ENCODE assay signal across 9 mouse cellular contexts in genomic region chr17:36252250-36252876, GRCm38 (mm10). TPM values are rescaled to one million over a fixed set of nuclear protein-coding genes. Genes with fewer than 3 reads are reported as not detected.
DNase-seq lines count a peak whose midpoint lies in the region; ATAC-seq and TF ChIP-seq lines count a peak whose summit lies in the region.
"Had no signal": no experiment of that assay in that cellular context is flagged by ENCODE, and none has a peak within 500 bp of the region (broad histone marks: within the 10 kb centered on the region; RNA-seq: fewer than 3 reads in every experiment).

No protein-coding gene starts in this region.

- ATAC-seq in forebrain, embryonic 14.5 days, result no peak
- peak; percentile 29; the same call in 1 of the 2 replicates for ATAC-seq in stomach, embryonic 15.5 days (ENCODE audit: insufficient read depth, low FRiP score, low read depth)

- no peaks in the 10 kb centered on the region for H3K9me3 ChIP-seq in forebrain, embryonic 14.5 days (replicated peaks; ENCODE audit: control insufficient read depth, low read length)
- H3K9me3 ChIP-seq in stomach, embryonic 15.5 days, result no peaks in the 10 kb centered on the region

- H3K27me3 ChIP-seq in spleen, adult 2 months (ENCODE audit: control insufficient read depth, insufficient read depth, low read length), result peaks cover 2% of the 10 kb centered on the region; the same call in 1 of the 2 replicates
- H3K27me3 ChIP-seq in forebrain, embryonic 14.5 days (replicated peaks; ENCODE audit: control insufficient read depth, insufficient read depth, low read length), result peaks cover 12% of the 10 kb centered on the region; the same call in 1 of the 2 replicates
- H3K27me3 ChIP-seq in stomach, embryonic 15.5 days (replicated peaks), result peaks cover 18% of the 10 kb centered on the region

- H3K79me2 ChIP-seq in macrophage (ENCODE audit: inconsistent target), result peaks cover 10% of the 10 kb centered on the region; the same call in 1 of the 2 replicates

- 3% methylated on average over 25 of the region's 25 CpGs for WGBS in spleen, adult 2 months
- 20% methylated on average over 25 of the region's 25 CpGs for WGBS in forebrain, embryonic 14.5 days
- WGBS in macrophage (ENCODE audit: missing documents), result 5% methylated on average over 25 of the region's 25 CpGs
- WGBS in stomach, embryonic 15.5 days, result 7% methylated on average over 25 of the region's 25 CpGs

- no peaks in the 10 kb centered on the region; the same call in none of the 2 replicates for H3K36me3 ChIP-seq in spleen, adult 2 months (ENCODE audit: control insufficient read depth, insufficient read depth, low read length)
- H3K36me3 ChIP-seq in forebrain, embryonic 14.5 days (ENCODE audit: control insufficient read depth, insufficient read depth, low read length), result no peaks in the 10 kb centered on the region; the same call in 1 of the 2 replicates
- H3K36me3 ChIP-seq in macrophage (ENCODE audit: inconsistent target), result 0 out of 2 replicates have a peak, but pooled peaks cover 4% of the 10 kb centered on the region
- H3K36me3 ChIP-seq in stomach, embryonic 15.5 days, result no peaks in the 10 kb centered on the region

- TF ChIP-seq CTCF in spleen, adult 2 months (IDR thresholded peaks at IDR 0.05; ENCODE audit: extremely low read depth, insufficient read depth, insufficient read length, insufficient replicate concordance), result no peak

- H3K9ac ChIP-seq in forebrain, embryonic 14.5 days (ENCODE audit: low read length), result no peak overlapping the region
- H3K9ac ChIP-seq in stomach, embryonic 15.5 days, result no peak overlapping the region

- DNase-seq in spleen, adult 2 months (ENCODE audit: low read depth in 1 of 2, low spot score in 2 of 2), result peak; percentile 25 to 28
- no peak for DNase-seq in spleen, adult 12 weeks (ENCODE audit: low spot score)
- DNase-seq in forebrain, embryonic 14.5 days (ENCODE audit: low spot score), result no peak
- DNase-seq in kidney, postnatal 10 days, result peak; percentile 47
- DNase-seq in frontal cortex, postnatal 25 days (ENCODE audit: low spot score in 2 of 2), result no peak
- DNase-seq in layer of hippocampus, adult 9-11 months, result no peak

- peak overlapping the region; percentile 30; the same call in 1 of the 2 replicates for H3K4me2 ChIP-seq in forebrain, embryonic 14.5 days (ENCODE audit: low read length)
- peak overlapping the region; percentile 46 for H3K4me2 ChIP-seq in stomach, embryonic 15.5 days

- peaks cover 7% of the 10 kb centered on the region for H3K4me1 ChIP-seq in spleen, adult 2 months (ENCODE audit: control insufficient read depth, insufficient read depth, insufficient read length)
- no peaks in the 10 kb centered on the region for H3K4me1 ChIP-seq in forebrain, embryonic 14.5 days (ENCODE audit: control insufficient read depth, insufficient read depth, low read length)
- peaks cover 6% of the 10 kb centered on the region; the same call in 1 of the 2 replicates for H3K4me1 ChIP-seq in stomach, embryonic 15.5 days

- no peak overlapping the region for H3K27ac ChIP-seq in spleen, adult 2 months (ENCODE audit: insufficient read depth, low read length)
- H3K27ac ChIP-seq in forebrain, embryonic 14.5 days (ENCODE audit: low read depth, low read length), result no peak overlapping the region
- peak overlapping the region; percentile 73 for H3K27ac ChIP-seq in macrophage
- H3K27ac ChIP-seq in stomach, embryonic 15.5 days, result no peak overlapping the region

- no peak for TF ChIP-seq POLR2A in spleen, adult 2 months (IDR thresholded peaks at IDR 0.05; ENCODE audit: low read depth, low read length)

- peak overlapping the region; percentile 10; the same call in 1 of the 2 replicates for H3K4me3 ChIP-seq in spleen, adult 2 months (ENCODE audit: extremely low read depth, insufficient read depth, insufficient read length)
- H3K4me3 ChIP-seq in forebrain, embryonic 14.5 days (ENCODE audit: low read depth, low read length), result 0 out of 2 replicates have a peak overlapping the region, but pooled peaks have one; percentile 5
- H3K4me3 ChIP-seq in macrophage (ENCODE audit: inconsistent target), result peak overlapping the region; percentile 28
- H3K4me3 ChIP-seq in stomach, embryonic 15.5 days (replicated peaks), result peak overlapping the region; percentile 26

RNA-seq across cellular contexts. Expression of gene Rpp21, which starts 5.5 kb away (rescaled TPM):
- 59.9 and 79.2 TPM in 2 replicates for polyA plus RNA-seq in spleen, adult 2 months (2012; rRNA removed)
- polyA plus RNA-seq in forebrain, embryonic 14.5 days (2014; fragmentation: Nextera tagmentation; extraction: Ambion mirVana), result 103 and 128 TPM in 2 replicates
- total RNA-seq in macrophage (2018; cell fraction: chromatin; rRNA removed), result 10 to 100 TPM in 24 of 26 experiments, 1 to 10 TPM in 2; 7.8 to 67.7 (median 23.6) TPM
- 10 to 100 TPM; 19.1 to 41.4 (median 28.1) TPM for total RNA-seq in macrophage (2018; cell fraction: cytosol; rRNA removed)
- 10 to 100 TPM; 10.6 to 52.7 (median 33.4) TPM for total RNA-seq in macrophage (2018; cell fraction: nucleus; rRNA removed)
- polyA plus RNA-seq in macrophage (2018), result 14.2 to 42.9 TPM (median 31.7 TPM) in 3 replicates
- polyA plus RNA-seq in stomach, embryonic 15.5 days (2015; fragmentation: Nextera tagmentation; extraction: Ambion mirVana), result 116 and 124 TPM in 2 replicates

RNA-seq across cellular contexts. Expression of gene Trim39, which starts 19.7 kb away (rescaled TPM):
- polyA plus RNA-seq in spleen, adult 2 months (2012; rRNA removed), result 16.3 and 19.7 TPM in 2 replicates
- polyA plus RNA-seq in forebrain, embryonic 14.5 days (2014; fragmentation: Nextera tagmentation; extraction: Ambion mirVana), result 13.3 and 15.2 TPM in 2 replicates
- total RNA-seq in macrophage (2018; cell fraction: chromatin; rRNA removed), result 10 to 100 TPM; 16.8 to 47.5 (median 35.2) TPM
- total RNA-seq in macrophage (2018; cell fraction: cytosol; rRNA removed), result 1 to 10 TPM; 1.8 to 7.7 (median 5.8) TPM
- total RNA-seq in macrophage (2018; cell fraction: nucleus; rRNA removed), result 10 to 100 TPM; 17.3 to 43.8 (median 26.8) TPM
- polyA plus RNA-seq in macrophage (2018), result 5.5 to 8.2 TPM (median 7.4 TPM) in 3 replicates
- polyA plus RNA-seq in stomach, embryonic 15.5 days (2015; fragmentation: Nextera tagmentation; extraction: Ambion mirVana), result 16.4 and 17.3 TPM in 2 replicates

RNA-seq across cellular contexts. Expression of gene H2-M10.2, which starts 33.9 kb away (rescaled TPM):
- not detected in 2 replicates for polyA plus RNA-seq in spleen, adult 2 months (2012; rRNA removed)
- polyA plus RNA-seq in forebrain, embryonic 14.5 days (2014; fragmentation: Nextera tagmentation; extraction: Ambion mirVana), result not detected in 2 replicates
- not detected for total RNA-seq in macrophage (2018; cell fraction: chromatin; rRNA removed)
- not detected for total RNA-seq in macrophage (2018; cell fraction: cytosol; rRNA removed)
- not detected for total RNA-seq in macrophage (2018; cell fraction: nucleus; rRNA removed)
- polyA plus RNA-seq in macrophage (2018), result not detected in 3 replicates
- polyA plus RNA-seq in stomach, embryonic 15.5 days (2015; fragmentation: Nextera tagmentation; extraction: Ambion mirVana), result not detected in 2 replicates
- polyA plus RNA-seq: brain, embryonic 14.5 days had no signal

Comparison
In these comparisons a context has a peak if more than half of its experiments do, and no peak if none do; other contexts are left out.
1. DNase-seq: peak in spleen, adult 2 months (2 of 2) and kidney, postnatal 10 days (single experiment); none in spleen, adult 12 weeks (single experiment), forebrain, embryonic 14.5 days (single experiment), frontal cortex, postnatal 25 days (0 of 2) and layer of hippocampus, adult 9-11 months (single experiment).
2. Peak in every context shown above with its lines, with median percentiles within 50 percentile points of each other: H3K4me3 ChIP-seq.